Mouse (Mus musculus): ENCODE measurements around the gene Homer2. TPM values are rescaled to one million over a fixed set of nuclear protein-coding genes. Genes with fewer than 3 reads are reported as not detected.

Gene Homer2
- 33.5 and 36.0 TPM in 2 replicates for polyA plus RNA-seq (2014; fragmentation: Nextera tagmentation; extraction: Ambion mirVana)

DNA sequence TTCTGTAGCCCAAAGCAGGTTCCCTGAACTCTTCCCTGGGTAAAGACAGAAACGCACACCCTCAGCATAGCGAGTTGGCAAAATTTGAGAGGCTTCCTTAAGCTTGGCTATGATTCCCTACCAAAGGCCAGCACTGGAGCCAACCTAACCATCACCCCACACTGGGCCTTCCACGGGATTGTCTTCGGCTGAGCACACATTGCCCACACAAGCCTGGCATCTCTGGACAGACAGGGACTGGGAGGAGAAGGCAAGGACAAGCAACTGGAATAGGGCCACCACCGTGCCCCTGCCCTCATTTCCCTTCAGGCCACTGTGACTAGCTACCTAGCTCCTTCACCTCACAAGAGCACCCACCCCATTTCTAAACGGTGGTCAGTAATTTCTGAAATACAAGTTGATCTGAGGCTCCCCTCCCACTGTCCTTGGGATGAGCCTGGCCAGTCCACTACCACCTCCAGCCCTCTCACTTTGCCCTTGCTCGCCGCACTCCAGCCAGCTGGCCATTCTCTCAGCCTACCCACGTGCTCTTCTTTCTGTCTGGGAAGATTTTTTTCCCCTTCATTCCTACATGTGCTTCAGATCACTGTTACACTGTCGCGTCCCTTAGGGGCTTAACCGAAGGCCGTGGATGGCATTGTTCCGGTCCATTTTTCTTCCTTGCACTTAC, at the start of gene Homer2:
Gene Homer2, minus strand, starts transcription at position 57 of the 670 bp plus-strand sequence.
- H3K9ac ChIP-seq (ENCODE audit: low read length): peak within 1 kb of the TSS; percentile 72
- H3K4me1 ChIP-seq (ENCODE audit: control insufficient read depth, insufficient read depth, low read length): peaks cover 6% of the 10 kb centered on the region
- H3K36me3 ChIP-seq (ENCODE audit: control insufficient read depth, insufficient read depth, low read length): no peaks in the 10 kb centered on the region
- peak; percentile 22 for DNase-seq (ENCODE audit: low spot score)
- ATAC-seq (ENCODE audit: insufficient number of reproducible peaks, low FRiP score, low TSS enrichment, low read depth): 0 out of 2 replicates have a peak, but pooled peaks have one; percentile 21
- 77% methylated on average over 14 of the region's 14 CpGs for WGBS
- no peaks in the 10 kb centered on the region for H3K9me3 ChIP-seq (ENCODE audit: control insufficient read depth, low read length)
- peaks cover 14% of the 10 kb centered on the region for H3K27me3 ChIP-seq (ENCODE audit: control insufficient read depth, insufficient read depth, low read length)
- H3K4me2 ChIP-seq (ENCODE audit: low read depth, severe bottlenecking): peak within 1 kb of the TSS; percentile 87
- peak within 1 kb of the TSS; percentile 59 for H3K4me3 ChIP-seq (ENCODE audit: low read depth, low read length)
- H3K27ac ChIP-seq (replicated peaks; ENCODE audit: low read depth, low read length): peak within 1 kb of the TSS; percentile 65

DNA sequence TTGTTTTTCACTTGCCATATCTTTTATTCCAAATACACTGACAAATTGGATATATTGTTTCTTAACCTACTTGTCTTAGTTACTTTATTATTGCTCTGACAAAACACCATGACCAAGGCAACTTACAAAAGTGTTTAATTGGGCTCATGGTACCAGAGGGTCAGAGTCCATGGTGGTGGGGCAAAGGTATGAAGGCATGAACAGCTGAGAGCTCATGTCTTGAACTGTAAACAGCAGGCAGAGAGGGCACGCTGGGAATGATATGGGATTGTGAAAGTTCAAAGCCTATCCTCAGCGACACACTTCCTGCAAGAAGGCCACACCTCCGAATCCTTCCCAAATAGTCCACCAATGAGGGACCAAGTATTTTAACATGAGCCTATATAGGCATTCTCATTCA, 40.6 kb upstream of the Homer2 start:
- H3K9me3 ChIP-seq (ENCODE audit: control insufficient read depth, low read length): no peaks in the 10 kb centered on the region
- H3K36me3 ChIP-seq (ENCODE audit: control insufficient read depth, insufficient read depth, low read length): no peaks in the 10 kb centered on the region
- WGBS: 79% methylated on average over 3 of the region's 3 CpGs
- H3K4me3 ChIP-seq (ENCODE audit: low read depth, low read length): no peak overlapping the region
- no peak overlapping the region for H3K4me2 ChIP-seq (ENCODE audit: low read depth, severe bottlenecking)
- H3K4me1 ChIP-seq (ENCODE audit: control insufficient read depth, insufficient read depth, low read length): no peaks in the 10 kb centered on the region
- H3K27ac ChIP-seq (replicated peaks; ENCODE audit: low read depth, low read length): no peak overlapping the region
- no peak for DNase-seq (ENCODE audit: low spot score)
- H3K9ac ChIP-seq (ENCODE audit: low read length): no peak overlapping the region
- ATAC-seq (ENCODE audit: insufficient number of reproducible peaks, low FRiP score, low TSS enrichment, low read depth): no peak
- no peaks in the 10 kb centered on the region for H3K27me3 ChIP-seq (ENCODE audit: control insufficient read depth, insufficient read depth, low read length)

DNA sequence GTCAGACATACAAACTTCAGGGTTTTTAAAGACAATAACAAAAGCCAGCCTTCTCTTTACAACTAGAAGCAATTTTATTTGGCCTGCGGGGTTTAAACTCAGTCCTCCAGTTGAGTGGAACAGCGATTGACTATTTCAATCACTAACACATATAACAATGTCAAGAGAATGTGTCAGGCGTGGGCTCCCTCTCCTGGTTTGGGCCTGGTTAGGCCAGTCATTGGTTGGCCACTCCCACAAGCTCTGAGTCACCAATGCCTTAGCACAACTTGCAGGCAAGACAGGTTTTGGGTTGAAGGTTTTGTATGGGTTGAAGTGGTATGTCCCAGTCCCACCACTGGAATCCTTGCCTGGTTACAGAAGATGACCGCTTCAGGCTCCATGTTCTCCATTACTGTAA, 36.8 kb upstream of the Homer2 start:
- Histone ChIP-seq H3K27me3 (ENCODE audit: control insufficient read depth, insufficient read depth, low read length) (no peaks in the 10 kb centered on the region), H3K9me3 (ENCODE audit: control insufficient read depth, low read length) (no peaks in the 10 kb centered on the region), H3K4me2 (ENCODE audit: low read depth, severe bottlenecking) (no peak overlapping the region), H3K4me1 (ENCODE audit: control insufficient read depth, insufficient read depth, low read length) (no peaks in the 10 kb centered on the region), H3K4me3 (ENCODE audit: low read depth, low read length) (no peak overlapping the region), H3K9ac (ENCODE audit: low read length) (no peak overlapping the region), H3K27ac (replicated peaks; ENCODE audit: low read depth, low read length) (no peak overlapping the region), H3K36me3 (ENCODE audit: control insufficient read depth, insufficient read depth, low read length) (no peaks in the 10 kb centered on the region)
- DNase-seq (ENCODE audit: low spot score) (peak; percentile 40), ATAC-seq (ENCODE audit: insufficient number of reproducible peaks, low FRiP score, low TSS enrichment, low read depth) (no peak)
- WGBS: 73% methylated on average over 4 of the region's 4 CpGs

GRCm38 (mm10) chr7:81740010-81740409, 32.7 kb upstream of the Homer2 start:
- Histone ChIP-seq H3K27me3 (ENCODE audit: control insufficient read depth, insufficient read depth, low read length) (no peaks in the 10 kb centered on the region), H3K4me2 (ENCODE audit: low read depth, severe bottlenecking) (no peak overlapping the region), H3K4me1 (ENCODE audit: control insufficient read depth, insufficient read depth, low read length) (0 out of 2 replicates have a peak, but pooled peaks cover 2% of the 10 kb centered on the region), H3K36me3 (ENCODE audit: control insufficient read depth, insufficient read depth, low read length) (no peaks in the 10 kb centered on the region), H3K9me3 (ENCODE audit: control insufficient read depth, low read length) (no peaks in the 10 kb centered on the region), H3K27ac (replicated peaks; ENCODE audit: low read depth, low read length) (no peak overlapping the region), H3K4me3 (ENCODE audit: low read depth, low read length) (no peak overlapping the region), H3K9ac (ENCODE audit: low read length) (no peak overlapping the region)
- ATAC-seq (ENCODE audit: insufficient number of reproducible peaks, low FRiP score, low TSS enrichment, low read depth) (no peak), DNase-seq (ENCODE audit: low spot score) (no peak)
- WGBS: 89% methylated on average over 7 of the region's 7 CpGs

GRCm38 (mm10) chr7:81738720-81739385, 31.5 kb upstream of the Homer2 start:
- no peak overlapping the region for H3K4me3 ChIP-seq (ENCODE audit: low read depth, low read length)

DNA sequence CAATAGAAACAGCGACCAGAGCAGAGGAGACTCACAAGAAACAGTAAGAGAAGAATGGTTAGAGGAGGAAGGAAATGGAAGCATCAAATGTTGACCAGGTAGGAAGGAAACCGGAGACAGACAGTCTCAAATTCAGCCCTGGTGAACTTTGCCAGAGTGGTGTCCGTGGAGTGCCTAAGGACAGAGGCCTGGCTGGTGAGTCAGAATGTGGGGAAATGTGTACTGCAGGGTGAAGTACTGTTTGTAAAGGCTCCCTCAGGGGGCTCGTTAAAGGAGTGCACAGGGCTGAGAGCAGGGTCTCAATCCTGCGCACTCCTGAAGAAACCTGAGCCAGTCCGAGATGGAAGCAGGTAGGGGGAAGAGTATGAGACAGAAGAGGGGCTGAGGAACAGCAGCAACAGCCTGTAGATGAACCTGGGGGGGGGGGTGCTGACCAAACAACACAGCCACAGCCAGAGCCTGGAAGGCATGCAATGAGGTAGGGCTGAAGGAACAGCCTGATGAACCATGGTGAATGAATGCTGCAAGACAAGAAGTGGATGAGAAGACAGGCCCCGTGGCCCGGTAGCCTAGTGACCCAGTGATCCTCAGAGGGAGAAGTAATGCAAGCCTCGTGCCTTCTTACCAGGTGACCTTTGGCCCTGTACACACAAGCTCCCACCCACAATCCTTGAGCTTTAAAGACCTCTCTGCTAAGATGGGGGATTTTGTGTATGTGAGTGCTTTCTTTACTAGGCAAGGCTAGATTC, 28.1 kb upstream of the Homer2 start:
- Histone ChIP-seq H3K36me3 (ENCODE audit: control insufficient read depth, insufficient read depth, low read length) (no peaks in the 10 kb centered on the region), H3K4me3 (ENCODE audit: low read depth, low read length) (no peak overlapping the region), H3K9me3 (ENCODE audit: control insufficient read depth, low read length) (no peaks in the 10 kb centered on the region), H3K4me1 (ENCODE audit: control insufficient read depth, insufficient read depth, low read length) (0 out of 2 replicates have a peak, but pooled peaks cover 2% of the 10 kb centered on the region), H3K27ac (replicated peaks; ENCODE audit: low read depth, low read length) (no peak overlapping the region), H3K4me2 (ENCODE audit: low read depth, severe bottlenecking) (no peak overlapping the region), H3K9ac (ENCODE audit: low read length) (no peak overlapping the region), H3K27me3 (ENCODE audit: control insufficient read depth, insufficient read depth, low read length) (no peaks in the 10 kb centered on the region)
- WGBS: 59% methylated on average over 9 of the region's 9 CpGs
- DNase-seq (ENCODE audit: low spot score): no peak
- ATAC-seq (ENCODE audit: insufficient number of reproducible peaks, low FRiP score, low TSS enrichment, low read depth): no peak

More at GRCm38 (mm10) chr7:81738720-81739385, 31.5 kb upstream of the Homer2 start:
- WGBS: 81% methylated on average over 8 of the region's 8 CpGs
- Histone ChIP-seq H3K9me3 (ENCODE audit: control insufficient read depth, low read length) (no peaks in the 10 kb centered on the region), H3K4me1 (ENCODE audit: control insufficient read depth, insufficient read depth, low read length) (0 out of 2 replicates have a peak, but pooled peaks cover 2% of the 10 kb centered on the region), H3K27ac (replicated peaks; ENCODE audit: low read depth, low read length) (no peak overlapping the region), H3K27me3 (ENCODE audit: control insufficient read depth, insufficient read depth, low read length) (no peaks in the 10 kb centered on the region), H3K9ac (ENCODE audit: low read length) (no peak overlapping the region), H3K4me2 (ENCODE audit: low read depth, severe bottlenecking) (no peak overlapping the region), H3K36me3 (ENCODE audit: control insufficient read depth, insufficient read depth, low read length) (no peaks in the 10 kb centered on the region)
- ATAC-seq (ENCODE audit: insufficient number of reproducible peaks, low FRiP score, low TSS enrichment, low read depth) (no peak), DNase-seq (ENCODE audit: low spot score) (no peak)

- H3K4me2 ChIP-seq (ENCODE audit: low read depth, severe bottlenecking): no peak overlapping the region
- no peaks in the 10 kb centered on the region for H3K36me3 ChIP-seq (ENCODE audit: control insufficient read depth, insufficient read depth, low read length)
- H3K9ac ChIP-seq (ENCODE audit: low read length): no peak overlapping the region
- DNase-seq (ENCODE audit: low spot score) (no peak), ATAC-seq (ENCODE audit: insufficient number of reproducible peaks, low FRiP score, low TSS enrichment, low read depth) (no peak)
- WGBS: 87% methylated on average over 12 of the region's 12 CpGs
- H3K4me3 ChIP-seq (ENCODE audit: low read depth, low read length): no peak overlapping the region
- H3K9me3 ChIP-seq (ENCODE audit: control insufficient read depth, low read length): no peaks in the 10 kb centered on the region
- H3K27me3 ChIP-seq (ENCODE audit: control insufficient read depth, insufficient read depth, low read length): no peaks in the 10 kb centered on the region
- 0 out of 2 replicates have a peak, but pooled peaks cover 2% of the 10 kb centered on the region for H3K4me1 ChIP-seq (ENCODE audit: control insufficient read depth, insufficient read depth, low read length)
- no peak overlapping the region for H3K27ac ChIP-seq (replicated peaks; ENCODE audit: low read depth, low read length)
These were observed 25.1 kb upstream of the Homer2 start for GRCm38 (mm10) chr7:81732183-81733089.
